Mouse (Mus musculus): ENCODE measurements around the gene Slit3. TPM values are rescaled to one million over a fixed set of nuclear protein-coding genes. Genes with fewer than 3 reads are reported as not detected.

Slit3 gene
- polyA plus RNA-seq, 1 experiment from 2014 or later: 7.4 TPM

GRCm38 (mm10) chr11:35431130-35431529 lies 310.1 kb downstream of the Slit3 start:
- DNase-seq (ENCODE audit: low spot score): no peak
- H3K36me3 ChIP-seq (ENCODE audit: control insufficient read depth, insufficient read depth, low read length): no peaks in the 10 kb centered on the region
- H3K4me3 ChIP-seq (ENCODE audit: low read depth, low read length): no peak overlapping the region
- H3K4me2 ChIP-seq (ENCODE audit: low read depth, low read length, severe bottlenecking): no peak overlapping the region
- H3K4me1 ChIP-seq (replicated peaks; ENCODE audit: control insufficient read depth, insufficient read depth, low read length): no peaks in the 10 kb centered on the region
- no peaks in the 10 kb centered on the region for H3K27me3 ChIP-seq (ENCODE audit: control insufficient read depth, insufficient read depth, low read length)
- WGBS: 92% methylated on average over 8 of the region's 8 CpGs
- no peak overlapping the region for H3K27ac ChIP-seq (ENCODE audit: low read depth, low read length)
- H3K9me3 ChIP-seq (ENCODE audit: control insufficient read depth, low read length): no peaks in the 10 kb centered on the region
- no peak for ATAC-seq (replicated peaks; ENCODE audit: low FRiP score)
- no peak overlapping the region for H3K9ac ChIP-seq (ENCODE audit: low read length)

GRCm38 (mm10) chr11:35437510-35437909 lies 316.5 kb downstream of the Slit3 start:
- no peak for DNase-seq (ENCODE audit: low spot score)
- H3K4me2 ChIP-seq (ENCODE audit: low read depth, low read length, severe bottlenecking): no peak overlapping the region
- WGBS: 85% methylated on average over 6 of the region's 6 CpGs

GRCm38 (mm10) chr11:35440186-35440585 lies 319.2 kb downstream of the Slit3 start:
- no peak overlapping the region for H3K27ac ChIP-seq (ENCODE audit: low read depth, low read length)
- WGBS: 48% methylated on average over 11 of the region's 11 CpGs
- H3K36me3 ChIP-seq (ENCODE audit: control insufficient read depth, insufficient read depth, low read length): no peaks in the 10 kb centered on the region
- H3K27me3 ChIP-seq (ENCODE audit: control insufficient read depth, insufficient read depth, low read length): peaks cover 3% of the 10 kb centered on the region; the same call in 1 of the 2 replicates
- H3K9me3 ChIP-seq (ENCODE audit: control insufficient read depth, low read length): no peaks in the 10 kb centered on the region
- no peak overlapping the region for H3K9ac ChIP-seq (ENCODE audit: low read length)
- H3K4me2 ChIP-seq (ENCODE audit: low read depth, low read length, severe bottlenecking): no peak overlapping the region
- no peaks in the 10 kb centered on the region; the same call in 1 of the 2 replicates for H3K4me1 ChIP-seq (replicated peaks; ENCODE audit: control insufficient read depth, insufficient read depth, low read length)
- DNase-seq (ENCODE audit: low spot score) (no peak), ATAC-seq (replicated peaks; ENCODE audit: low FRiP score) (no peak)
- no peak overlapping the region for H3K4me3 ChIP-seq (ENCODE audit: low read depth, low read length)

More at GRCm38 (mm10) chr11:35437510-35437909, 316.5 kb downstream of the Slit3 start:
- Histone ChIP-seq H3K4me1 (replicated peaks; ENCODE audit: control insufficient read depth, insufficient read depth, low read length) (no peaks in the 10 kb centered on the region; the same call in 1 of the 2 replicates), H3K4me3 (ENCODE audit: low read depth, low read length) (no peak overlapping the region), H3K36me3 (ENCODE audit: control insufficient read depth, insufficient read depth, low read length) (no peaks in the 10 kb centered on the region), H3K27ac (ENCODE audit: low read depth, low read length) (no peak overlapping the region), H3K9ac (ENCODE audit: low read length) (no peak overlapping the region), H3K27me3 (ENCODE audit: control insufficient read depth, insufficient read depth, low read length) (peaks cover 3% of the 10 kb centered on the region; the same call in 1 of the 2 replicates), H3K9me3 (ENCODE audit: control insufficient read depth, low read length) (no peaks in the 10 kb centered on the region)
- ATAC-seq (replicated peaks; ENCODE audit: low FRiP score): no peak

- no peak overlapping the region for H3K9ac ChIP-seq (ENCODE audit: low read length)
- 66% methylated on average over 6 of the region's 6 CpGs for WGBS
- DNase-seq (ENCODE audit: low spot score) (no peak), ATAC-seq (replicated peaks; ENCODE audit: low FRiP score) (no peak)
- H3K27me3 ChIP-seq (ENCODE audit: control insufficient read depth, insufficient read depth, low read length): peaks cover 21% of the 10 kb centered on the region
- no peaks in the 10 kb centered on the region for H3K9me3 ChIP-seq (ENCODE audit: control insufficient read depth, low read length)
- H3K36me3 ChIP-seq (ENCODE audit: control insufficient read depth, insufficient read depth, low read length): no peaks in the 10 kb centered on the region
- H3K27ac ChIP-seq (ENCODE audit: low read depth, low read length): no peak overlapping the region
- no peaks in the 10 kb centered on the region; the same call in 1 of the 2 replicates for H3K4me1 ChIP-seq (replicated peaks; ENCODE audit: control insufficient read depth, insufficient read depth, low read length)
- no peak overlapping the region for H3K4me2 ChIP-seq (ENCODE audit: low read depth, low read length, severe bottlenecking)
- H3K4me3 ChIP-seq (ENCODE audit: low read depth, low read length): no peak overlapping the region
Measured at GRCm38 (mm10) chr11:35444489-35445100, 323.6 kb downstream of the Slit3 start.

- peaks cover 54% of the 10 kb centered on the region for H3K27me3 ChIP-seq (ENCODE audit: control insufficient read depth, insufficient read depth, low read length)
- DNase-seq (ENCODE audit: low spot score) (no peak), ATAC-seq (replicated peaks; ENCODE audit: low FRiP score) (no peak)
- H3K27ac ChIP-seq (ENCODE audit: low read depth, low read length): no peak overlapping the region
- no peak overlapping the region for H3K9ac ChIP-seq (ENCODE audit: low read length)
- peaks cover 1% of the 10 kb centered on the region; the same call in 1 of the 2 replicates for H3K4me1 ChIP-seq (replicated peaks; ENCODE audit: control insufficient read depth, insufficient read depth, low read length)
- no peak overlapping the region for H3K4me3 ChIP-seq (ENCODE audit: low read depth, low read length)
- no peaks in the 10 kb centered on the region for H3K36me3 ChIP-seq (ENCODE audit: control insufficient read depth, insufficient read depth, low read length)
- no peaks in the 10 kb centered on the region for H3K9me3 ChIP-seq (ENCODE audit: control insufficient read depth, low read length)
- 71% methylated on average over 9 of the region's 9 CpGs for WGBS
- H3K4me2 ChIP-seq (ENCODE audit: low read depth, low read length, severe bottlenecking): no peak overlapping the region
Measured at GRCm38 (mm10) chr11:35447951-35448350, 326.9 kb downstream of the Slit3 start.

GRCm38 (mm10) chr11:35449199-35449598 lies 328.2 kb downstream of the Slit3 start:
- ATAC-seq (replicated peaks; ENCODE audit: low FRiP score) (no peak), DNase-seq (ENCODE audit: low spot score) (no peak)
- Histone ChIP-seq H3K4me1 (replicated peaks; ENCODE audit: control insufficient read depth, insufficient read depth, low read length) (peaks cover 10% of the 10 kb centered on the region), H3K36me3 (ENCODE audit: control insufficient read depth, insufficient read depth, low read length) (no peaks in the 10 kb centered on the region), H3K9me3 (ENCODE audit: control insufficient read depth, low read length) (no peaks in the 10 kb centered on the region), H3K27me3 (ENCODE audit: control insufficient read depth, insufficient read depth, low read length) (peaks cover 66% of the 10 kb centered on the region), H3K4me2 (ENCODE audit: low read depth, low read length, severe bottlenecking) (no peak overlapping the region), H3K9ac (ENCODE audit: low read length) (no peak overlapping the region), H3K4me3 (ENCODE audit: low read depth, low read length) (no peak overlapping the region), H3K27ac (ENCODE audit: low read depth, low read length) (no peak overlapping the region)
- WGBS: 91% methylated on average over 6 of the region's 6 CpGs

- Histone ChIP-seq H3K27ac (ENCODE audit: low read depth, low read length) (no peak overlapping the region), H3K27me3 (ENCODE audit: control insufficient read depth, insufficient read depth, low read length) (peaks cover 74% of the 10 kb centered on the region), H3K9ac (ENCODE audit: low read length) (no peak overlapping the region), H3K36me3 (ENCODE audit: control insufficient read depth, insufficient read depth, low read length) (no peaks in the 10 kb centered on the region), H3K4me2 (ENCODE audit: low read depth, low read length, severe bottlenecking) (no peak overlapping the region), H3K4me1 (replicated peaks; ENCODE audit: control insufficient read depth, insufficient read depth, low read length) (peaks cover 11% of the 10 kb centered on the region), H3K4me3 (ENCODE audit: low read depth, low read length) (no peak overlapping the region), H3K9me3 (ENCODE audit: control insufficient read depth, low read length) (no peaks in the 10 kb centered on the region)
- ATAC-seq (replicated peaks; ENCODE audit: low FRiP score): no peak
- 30% methylated on average over 4 of the region's 4 CpGs for WGBS
- peak; percentile 82 for DNase-seq (ENCODE audit: low spot score)
Measured at GRCm38 (mm10) chr11:35451636-35452035, 330.6 kb downstream of the Slit3 start.

GRCm38 (mm10) chr11:35452413-35452812 lies 331.4 kb downstream of the Slit3 start:
- Histone ChIP-seq H3K4me1 (replicated peaks; ENCODE audit: control insufficient read depth, insufficient read depth, low read length) (peaks cover 11% of the 10 kb centered on the region), H3K4me2 (ENCODE audit: low read depth, low read length, severe bottlenecking) (no peak overlapping the region), H3K4me3 (ENCODE audit: low read depth, low read length) (no peak overlapping the region), H3K36me3 (ENCODE audit: control insufficient read depth, insufficient read depth, low read length) (no peaks in the 10 kb centered on the region), H3K9me3 (ENCODE audit: control insufficient read depth, low read length) (no peaks in the 10 kb centered on the region), H3K9ac (ENCODE audit: low read length) (no peak overlapping the region), H3K27ac (ENCODE audit: low read depth, low read length) (no peak overlapping the region), H3K27me3 (ENCODE audit: control insufficient read depth, insufficient read depth, low read length) (peaks cover 82% of the 10 kb centered on the region)
- ATAC-seq (replicated peaks; ENCODE audit: low FRiP score) (0 out of 2 replicates have a peak, but pooled peaks have one; percentile 34), DNase-seq (ENCODE audit: low spot score) (peak; percentile 79)
- WGBS: 19% methylated on average over 4 of the region's 5 CpGs

GRCm38 (mm10) chr11:35454191-35454725 lies 333.2 kb downstream of the Slit3 start:
- H3K27ac ChIP-seq (ENCODE audit: low read depth, low read length): no peak overlapping the region
- 4% methylated on average over 10 of the region's 10 CpGs for WGBS
- peaks cover 11% of the 10 kb centered on the region for H3K4me1 ChIP-seq (replicated peaks; ENCODE audit: control insufficient read depth, insufficient read depth, low read length)
- peak; percentile 89 for ATAC-seq (replicated peaks; ENCODE audit: low FRiP score)
- no peak overlapping the region for H3K4me2 ChIP-seq (ENCODE audit: low read depth, low read length, severe bottlenecking)
- H3K36me3 ChIP-seq (ENCODE audit: control insufficient read depth, insufficient read depth, low read length): no peaks in the 10 kb centered on the region
- peaks cover 86% of the 10 kb centered on the region for H3K27me3 ChIP-seq (ENCODE audit: control insufficient read depth, insufficient read depth, low read length)
- H3K9me3 ChIP-seq (ENCODE audit: control insufficient read depth, low read length): no peaks in the 10 kb centered on the region
- DNase-seq (ENCODE audit: low spot score): peak; percentile 77
- H3K9ac ChIP-seq (ENCODE audit: low read length): no peak overlapping the region
- no peak overlapping the region for H3K4me3 ChIP-seq (ENCODE audit: low read depth, low read length)
